In the genomic region with DNA sequence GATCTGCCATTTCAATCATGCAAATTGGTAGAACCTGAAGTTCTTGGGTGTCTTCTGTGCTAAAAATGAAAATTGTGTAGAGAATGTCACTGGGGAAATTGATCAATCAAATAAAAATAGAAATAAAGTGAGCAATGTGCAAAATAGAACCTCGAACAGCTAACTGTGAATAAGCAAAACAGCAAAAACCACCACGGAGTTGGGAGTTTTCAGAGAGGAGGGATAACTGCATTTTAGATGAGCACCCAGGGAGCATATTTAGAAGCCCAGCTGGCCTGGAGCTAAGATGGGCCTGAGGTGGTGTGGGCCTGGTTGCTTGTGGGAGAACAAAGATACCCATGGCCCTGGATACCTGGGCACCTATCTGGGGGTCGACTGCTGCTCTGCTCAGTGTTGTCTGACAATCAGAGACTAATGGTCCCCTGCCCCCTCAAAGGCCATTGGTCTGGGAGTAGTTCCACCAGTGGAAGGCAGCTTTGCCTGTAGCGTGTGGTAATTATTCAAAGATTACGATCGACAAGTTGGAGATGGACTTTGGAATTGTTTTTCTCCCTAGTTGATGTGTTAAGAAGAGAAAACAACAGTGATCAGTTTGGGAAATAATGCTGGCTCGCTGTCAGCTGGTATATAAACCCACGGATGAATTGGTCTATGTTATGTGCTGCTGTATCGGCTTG, we compare ENCODE assay signal across 8 mouse cellular contexts. TPM values are rescaled to one million over a fixed set of nuclear protein-coding genes. Genes with fewer than 3 reads are reported as not detected.
DNase-seq lines count a peak whose midpoint lies in the region; ATAC-seq and TF ChIP-seq lines count a peak whose summit lies in the region.
"Had no signal": no experiment of that assay in that cellular context is flagged by ENCODE, and none has a peak within 500 bp of the region (broad histone marks: within the 10 kb centered on the region; RNA-seq: fewer than 3 reads in every experiment).

No protein-coding gene starts in this region.

- H3K9ac ChIP-seq in forebrain, embryonic 11.5 days (ENCODE audit: low read length) = no peak overlapping the region
- H3K9ac ChIP-seq in midbrain, embryonic 12.5 days (replicated peaks) = no peak overlapping the region

- no peak for TF ChIP-seq CTCF in brain, embryonic 14.5 days (IDR thresholded peaks at IDR 0.05; ENCODE audit: borderline replicate concordance, extremely low read depth, insufficient read depth, insufficient read length)

- H3K4me2 ChIP-seq in forebrain, embryonic 11.5 days (ENCODE audit: low read depth, low read length, severe bottlenecking) = peak overlapping the region; percentile 33; the same call in 1 of the 2 replicates
- H3K4me2 ChIP-seq in midbrain, embryonic 12.5 days (replicated peaks) = peak overlapping the region; percentile 44

- H3K27me3 ChIP-seq in forebrain, embryonic 11.5 days (ENCODE audit: control insufficient read depth, insufficient read depth, low read length) = no peaks in the 10 kb centered on the region
- H3K27me3 ChIP-seq in midbrain, embryonic 12.5 days = peaks cover 35% of the 10 kb centered on the region

- WGBS in forebrain, embryonic 11.5 days = 64% methylated on average over 9 of the region's 9 CpGs
- 59% methylated on average over 9 of the region's 9 CpGs for WGBS in midbrain, embryonic 12.5 days

- no peaks in the 10 kb centered on the region for H3K9me3 ChIP-seq in forebrain, embryonic 11.5 days (ENCODE audit: control insufficient read depth, low read length)
- no peaks in the 10 kb centered on the region for H3K9me3 ChIP-seq in midbrain, embryonic 12.5 days

- no peaks in the 10 kb centered on the region for H3K36me3 ChIP-seq in forebrain, embryonic 11.5 days (ENCODE audit: control insufficient read depth, insufficient read depth, low read length)
- no peaks in the 10 kb centered on the region for H3K36me3 ChIP-seq in midbrain, embryonic 12.5 days

- H3K4me1 ChIP-seq in forebrain, embryonic 11.5 days (replicated peaks; ENCODE audit: control insufficient read depth, insufficient read depth, low read length) = peaks cover 14% of the 10 kb centered on the region; the same call in 1 of the 2 replicates
- peaks cover 41% of the 10 kb centered on the region for H3K4me1 ChIP-seq in midbrain, embryonic 12.5 days

- ATAC-seq in forebrain, embryonic 11.5 days (replicated peaks; ENCODE audit: low FRiP score) = no peak
- ATAC-seq in midbrain, embryonic 12.5 days (ENCODE audit: low FRiP score, low read depth) = no peak
- ATAC-seq in megakaryocyte progenitor cell, adult 5-6 weeks (replicated peaks; ENCODE audit: poor library complexity) = no peak

- DNase-seq in kidney, adult 9 months = peak; percentile 71
- DNase-seq in kidney, adult 18-20 months = no peak
- DNase-seq in brain, embryonic 14.5 days (ENCODE audit: low read depth) = peak; percentile 26
- DNase-seq in forebrain, embryonic 11.5 days (ENCODE audit: low spot score) = no peak
- DNase-seq in MN1 (ENCODE audit: low spot score) = no peak
- DNase-seq: adrenal gland, adult 8-10 months had no signal

- H3K4me3 ChIP-seq in forebrain, embryonic 11.5 days (ENCODE audit: low read depth, low read length) = no peak overlapping the region
- H3K4me3 ChIP-seq in midbrain, embryonic 12.5 days = no peak overlapping the region; the same call in 1 of the 2 replicates

- no peak for TF ChIP-seq POLR2A in brain, embryonic 14.5 days (IDR thresholded peaks at IDR 0.05; ENCODE audit: borderline replicate concordance, extremely low read depth, insufficient read depth, insufficient read length, poor library complexity, severe bottlenecking)

- no peak overlapping the region for H3K27ac ChIP-seq in forebrain, embryonic 11.5 days (ENCODE audit: low read depth, low read length)
- H3K27ac ChIP-seq in midbrain, embryonic 12.5 days (replicated peaks) = peak overlapping the region; percentile 63

RNA-seq across cellular contexts. Expression of gene Dact2, which starts 38.0 kb away (rescaled TPM):
- 2.1 and 2.5 TPM in 2 replicates for polyA plus RNA-seq in brain, embryonic 14.5 days (2012; rRNA removed)
- 0.37 and 0.73 TPM in 2 replicates for polyA plus RNA-seq in forebrain, embryonic 11.5 days (2014; fragmentation: Nextera tagmentation; extraction: Ambion mirVana)
- 0.60 and 0.85 TPM in 2 replicates for polyA plus RNA-seq in midbrain, embryonic 12.5 days (2016; fragmentation: Nextera tagmentation; extraction: Ambion mirVana)
- not detected in 2 replicates for total RNA-seq in megakaryocyte progenitor cell, adult 5-6 weeks (2015)
- total RNA-seq in megakaryocyte progenitor cell, adult 5-6 weeks (2017) = not detected in 2 replicates

Comparison
In these comparisons a context has a peak if more than half of its experiments do, and no peak if none do; other contexts are left out.
1. DNase-seq: peak in kidney, adult 9 months (single experiment) and brain, embryonic 14.5 days (single experiment); none in kidney, adult 18-20 months (single experiment), forebrain, embryonic 11.5 days (single experiment) and MN1 (single experiment).